Mouse (Mus musculus): ENCODE data around the gene P2rx4.
"Not testable (repeated sequence)": the region's sequence is repeated elsewhere in the genome, so short reads cannot be mapped to it uniquely, and the experiment has no call there.

P2rx4 gene

GRCm38 (mm10) chr5:122707276-122708181 is at the start of gene P2rx4:
P2rx4 (plus strand) TSS chr5:122707544.
- peak; percentile 71 for DNase-seq (ENCODE audit: low spot score)

GRCm38 (mm10) chr5:122662501-122662900 is 44.8 kb upstream of the P2rx4 start:
- DNase-seq (ENCODE audit: low spot score), result no peak

- DNase-seq (ENCODE audit: low spot score), result no peak
Measured at GRCm38 (mm10) chr5:122665036-122665435, 42.3 kb upstream of the P2rx4 start.

- DNase-seq (ENCODE audit: low spot score), result no peak
Measured at GRCm38 (mm10) chr5:122668981-122669897, 38.1 kb upstream of the P2rx4 start.

- not testable (repeated sequence) for DNase-seq (ENCODE audit: low spot score)
Measured at GRCm38 (mm10) chr5:122671641-122672040, 35.7 kb upstream of the P2rx4 start.

GRCm38 (mm10) chr5:122672298-122672697 is 35.0 kb upstream of the P2rx4 start:
- no peak for DNase-seq (ENCODE audit: low spot score)

- no peak for DNase-seq (ENCODE audit: low spot score)
Measured at GRCm38 (mm10) chr5:122676002-122676401, 31.3 kb upstream of the P2rx4 start.

- DNase-seq (ENCODE audit: low spot score), result no peak
Measured at GRCm38 (mm10) chr5:122677983-122678382, 29.4 kb upstream of the P2rx4 start.

GRCm38 (mm10) chr5:122679881-122680280 is 27.5 kb upstream of the P2rx4 start:
- no peak for DNase-seq (ENCODE audit: low spot score)

GRCm38 (mm10) chr5:122681276-122681675 is 26.1 kb upstream of the P2rx4 start:
- DNase-seq (ENCODE audit: low spot score), result no peak

- DNase-seq (ENCODE audit: low spot score), result no peak
Measured at GRCm38 (mm10) chr5:122683926-122684325, 23.4 kb upstream of the P2rx4 start.

GRCm38 (mm10) chr5:122687391-122687790 is 20.0 kb upstream of the P2rx4 start:
- DNase-seq (ENCODE audit: low spot score), result no peak

- DNase-seq (ENCODE audit: low spot score), result no peak
Measured at GRCm38 (mm10) chr5:122689153-122689552, 18.2 kb upstream of the P2rx4 start.

- no peak for DNase-seq (ENCODE audit: low spot score)
Measured at GRCm38 (mm10) chr5:122690486-122690885, 16.9 kb upstream of the P2rx4 start.

GRCm38 (mm10) chr5:122693431-122694207 is 13.7 kb upstream of the P2rx4 start:
- no peak for DNase-seq (ENCODE audit: low spot score)

GRCm38 (mm10) chr5:122695516-122695915 is 11.8 kb upstream of the P2rx4 start:
- no peak for DNase-seq (ENCODE audit: low spot score)

- DNase-seq (ENCODE audit: low spot score), result no peak
Measured at GRCm38 (mm10) chr5:122698041-122698700, 9.2 kb upstream of the P2rx4 start.

GRCm38 (mm10) chr5:122698701-122699060 is 8.7 kb upstream of the P2rx4 start:
- no peak for DNase-seq (ENCODE audit: low spot score)

GRCm38 (mm10) chr5:122700109-122700836 is 7.1 kb upstream of the P2rx4 start:
- DNase-seq (ENCODE audit: low spot score), result no peak

- no peak for DNase-seq (ENCODE audit: low spot score)
Measured at GRCm38 (mm10) chr5:122700837-122701212, 6.5 kb upstream of the P2rx4 start.

GRCm38 (mm10) chr5:122702156-122702555 is 5.2 kb upstream of the P2rx4 start:
- DNase-seq (ENCODE audit: low spot score), result no peak

All from spleen, adult 12 weeks (tissue).